Mouse (Mus musculus): ENCODE data around the gene Ltbp4. TPM values are rescaled to one million over a fixed set of nuclear protein-coding genes. Genes with fewer than 3 reads are reported as not detected.

Gene Ltbp4
- total and polyA plus RNA-seq, 3 experiments, result 0.43 to 2.6 (median 1.5) TPM

- DNase-seq (ENCODE audit: extremely low read depth), result no peak
- Histone ChIP-seq H3K79me2 (replicated peaks; ENCODE audit: control insufficient read depth, extremely low read depth, insufficient read depth, poor library complexity, severe bottlenecking) (no peaks in the 10 kb centered on the region), H3K36me3 (replicated peaks in 1 of 2; ENCODE audit: control insufficient read depth in 1 of 2, insufficient read depth in 1 of 2, low read length in 1 of 2) (no peaks in the 10 kb centered on the region), H3K9ac (ENCODE audit: insufficient read depth, low read depth) (no peak overlapping the region), H3K4me1 (ENCODE audit: control insufficient read depth in 1 of 2, insufficient read depth in 2 of 2) (peaks cover 0 to 2% of the 10 kb centered on the region in 2 experiments; a peak in 2 of 4 replicates), H3K27me3 (replicated peaks) (peaks cover 25% of the 10 kb centered on the region), H3K4me2 (ENCODE audit: insufficient read depth, low read depth, poor library complexity, severe bottlenecking) (no peak overlapping the region), H3K4me3 (replicated peaks in 1 of 3; ENCODE audit: low read depth in 2 of 3, low read length in 2 of 3, poor library complexity in 1 of 3) (no peak overlapping the region), H3K9me3 (replicated peaks; ENCODE audit: low read length) (peaks cover 19% of the 10 kb centered on the region), H3K27ac (ENCODE audit: insufficient read depth, low read depth) (no peak overlapping the region)
- TF ChIP-seq MXI1 (IDR thresholded peaks at IDR 0.05; ENCODE audit: low read depth, low read length) (no peak), NELFE (IDR thresholded peaks at IDR 0.05; ENCODE audit: low read depth, low read length) (no peak), POLR2AphosphoS2 (IDR thresholded peaks at IDR 0.05; ENCODE audit: low read depth, low read length) (no peak), ETS1 (conservative IDR thresholded peaks at IDR 0.05; ENCODE audit: low read depth, low read length) (no peak), ZNF384 (IDR thresholded peaks at IDR 0.05; ENCODE audit: low read depth, low read length) (no peak), MYC (IDR thresholded peaks at IDR 0.05; ENCODE audit: low read depth, low read length) (no peak), GABPA (IDR thresholded peaks at IDR 0.05; ENCODE audit: insufficient replicate concordance, low read depth, low read length) (no peak), HCFC1 (IDR thresholded peaks at IDR 0.05; ENCODE audit: low read depth, low read length) (no peak), ZC3H11A (IDR thresholded peaks at IDR 0.05; ENCODE audit: low read depth, low read length) (no peak), ZKSCAN1 (IDR thresholded peaks at IDR 0.05; ENCODE audit: borderline replicate concordance, low read depth, low read length) (no peak), POLR2A (IDR thresholded peaks at IDR 0.05; ENCODE audit: low read depth, low read length) (no peak), EP300 (IDR thresholded peaks at IDR 0.05; ENCODE audit: low read length) (no peak), RCOR1 (conservative IDR thresholded peaks at IDR 0.05; ENCODE audit: low read depth, low read length) (no peak), CTCF (conservative IDR thresholded peaks at IDR 0.05 in 1 of 2, IDR thresholded peaks at IDR 0.05 in 1 of 2; ENCODE audit: low read depth in 2 of 2, low read length in 2 of 2) (no peak), MAFK (IDR thresholded peaks at IDR 0.05; ENCODE audit: insufficient replicate concordance, low read length) (no peak), NRF1 (IDR thresholded peaks at IDR 0.05; ENCODE audit: low read depth, low read length) (no peak), RAD21 (IDR thresholded peaks at IDR 0.05; ENCODE audit: low read depth, low read length) (no peak), SIN3A (IDR thresholded peaks at IDR 0.05; ENCODE audit: low read length) (no peak), USF2 (conservative IDR thresholded peaks at IDR 0.05; ENCODE audit: low read depth, low read length) (no peak), USF1 (IDR thresholded peaks at IDR 0.05; ENCODE audit: low read depth, low read length) (no peak)
- in situ Hi-C loops (cut with MboI; ENCODE audit: low pct_ligation_motif_present, low pct_unique_long_range_greater_than_20kb, low sequenced_read_pairs), result no loop called here
- dilution Hi-C loops (cut with MboI; ENCODE audit: extremely low pct_ligation_motif_present, extremely low pct_unique_long_range_greater_than_20kb, low sequenced_read_pairs), result no loop called here
Measured at GRCm38 (mm10) chr7:27309832-27310231, 27.7 kb downstream of the Ltbp4 start.

- no peaks in the 10 kb centered on the region for H3K79me2 ChIP-seq (replicated peaks; ENCODE audit: control insufficient read depth, extremely low read depth, insufficient read depth, poor library complexity, severe bottlenecking)
- DNase-seq (ENCODE audit: extremely low read depth), result no peak
- no peak overlapping the region for H3K27ac ChIP-seq (ENCODE audit: insufficient read depth, low read depth)
- in situ Hi-C loops (cut with MboI; ENCODE audit: low pct_ligation_motif_present, low pct_unique_long_range_greater_than_20kb, low sequenced_read_pairs), result no loop called here
- peaks cover 0 to 2% of the 10 kb centered on the region in 2 experiments; a peak in 2 of 4 replicates for H3K4me1 ChIP-seq (ENCODE audit: control insufficient read depth in 1 of 2, insufficient read depth in 2 of 2)
- H3K27me3 ChIP-seq (replicated peaks), result peaks cover 32% of the 10 kb centered on the region
- dilution Hi-C loops (cut with MboI; ENCODE audit: extremely low pct_ligation_motif_present, extremely low pct_unique_long_range_greater_than_20kb, low sequenced_read_pairs), result no loop called here
- TF ChIP-seq NELFE (IDR thresholded peaks at IDR 0.05; ENCODE audit: low read depth, low read length) (no peak), MAFK (IDR thresholded peaks at IDR 0.05; ENCODE audit: insufficient replicate concordance, low read length) (no peak), ZKSCAN1 (IDR thresholded peaks at IDR 0.05; ENCODE audit: borderline replicate concordance, low read depth, low read length) (no peak), ZMIZ1 (IDR thresholded peaks at IDR 0.05; ENCODE audit: low read depth, low read length) (no peak), CHD1 (IDR thresholded peaks at IDR 0.05; ENCODE audit: low read depth, low read length) (no peak), MYC (IDR thresholded peaks at IDR 0.05; ENCODE audit: low read depth, low read length) (no peak), KAT2A (IDR thresholded peaks at IDR 0.05; ENCODE audit: insufficient replicate concordance, low read length) (no peak)
- no peak overlapping the region for H3K9ac ChIP-seq (ENCODE audit: insufficient read depth, low read depth)
- no peak overlapping the region for H3K4me3 ChIP-seq (replicated peaks in 1 of 3; ENCODE audit: low read depth in 2 of 3, low read length in 2 of 3, poor library complexity in 1 of 3)
- H3K36me3 ChIP-seq (replicated peaks in 1 of 2; ENCODE audit: control insufficient read depth in 1 of 2, insufficient read depth in 1 of 2, low read length in 1 of 2), result no peaks in the 10 kb centered on the region
- H3K9me3 ChIP-seq (replicated peaks; ENCODE audit: low read length), result peaks cover 12% of the 10 kb centered on the region
- H3K4me2 ChIP-seq (ENCODE audit: insufficient read depth, low read depth, poor library complexity, severe bottlenecking), result no peak overlapping the region
Measured at GRCm38 (mm10) chr7:27308821-27309549, 28.5 kb downstream of the Ltbp4 start.
